Mouse (Mus musculus) spleen, postnatal 4 days (tissue): ENCODE measurements around the gene Rsbn1l.
"Not testable (repeated sequence)": the region's sequence is repeated elsewhere in the genome, so short reads cannot be mapped to it uniquely, and the experiment has no call there.

ENCODE experiments used
- DNase-seq, 2 experiments: peaks; one replicate each; pipeline ENCODE4 v3.0.0; 2022; ENCODE audit warnings: low spot score in 2 of 2

Gene Rsbn1l

DNA sequence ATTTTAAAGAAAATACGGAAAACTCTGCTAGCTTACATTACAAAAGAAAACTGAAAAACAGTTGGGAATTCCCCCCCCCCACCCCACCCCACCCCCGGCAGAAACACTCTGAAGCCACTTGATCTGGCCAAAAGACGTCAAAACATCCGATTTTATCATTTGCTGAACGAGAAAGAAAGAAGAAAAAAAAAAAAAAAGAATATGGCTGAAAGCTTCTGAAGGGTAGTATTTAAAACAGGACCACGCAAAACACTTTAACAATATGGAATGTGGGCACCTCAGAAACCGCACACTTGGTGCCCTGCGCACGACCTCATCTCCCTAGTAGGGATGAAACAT, 5.7 kb downstream of the Rsbn1l start:
- no peak for DNase-seq

DNA sequence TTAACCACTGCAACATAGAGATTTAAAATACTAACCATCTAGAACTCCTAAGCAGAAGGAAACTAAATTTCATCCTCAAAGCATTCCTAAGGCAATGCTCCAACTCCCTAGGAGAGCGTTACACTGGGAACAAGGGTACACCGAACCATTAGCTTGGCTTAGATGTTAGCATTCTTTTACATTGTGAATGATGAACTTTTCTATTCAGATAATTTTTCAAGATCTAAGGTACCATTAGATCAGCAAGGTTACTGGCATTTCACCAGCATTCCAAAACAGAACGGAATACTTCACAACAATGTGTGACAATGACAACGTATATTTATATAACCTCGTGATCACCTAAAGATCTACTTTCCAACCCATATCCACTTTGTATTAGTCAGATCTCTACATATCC, 6.1 kb downstream of the Rsbn1l start:
- no peak for DNase-seq

DNA sequence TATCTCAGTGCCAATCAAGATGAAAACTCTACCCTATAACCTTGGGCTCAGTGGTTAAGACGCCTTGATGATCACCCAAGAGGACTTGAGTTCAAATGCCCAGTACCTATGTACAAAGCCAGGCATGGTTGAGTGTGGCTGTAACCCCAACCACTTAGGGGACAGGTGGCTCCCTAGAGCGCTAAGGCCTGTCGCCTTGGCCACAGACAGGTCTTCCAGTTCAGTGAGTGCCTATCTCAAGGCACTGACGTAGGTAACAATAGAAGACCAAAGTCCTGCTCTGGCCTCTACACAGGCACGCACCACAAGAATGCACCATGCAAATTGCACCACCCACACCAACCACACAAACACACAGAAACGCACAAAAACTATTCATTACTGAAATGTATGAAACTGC, 9.3 kb downstream of the Rsbn1l start:
- DNase-seq: no peak

DNA sequence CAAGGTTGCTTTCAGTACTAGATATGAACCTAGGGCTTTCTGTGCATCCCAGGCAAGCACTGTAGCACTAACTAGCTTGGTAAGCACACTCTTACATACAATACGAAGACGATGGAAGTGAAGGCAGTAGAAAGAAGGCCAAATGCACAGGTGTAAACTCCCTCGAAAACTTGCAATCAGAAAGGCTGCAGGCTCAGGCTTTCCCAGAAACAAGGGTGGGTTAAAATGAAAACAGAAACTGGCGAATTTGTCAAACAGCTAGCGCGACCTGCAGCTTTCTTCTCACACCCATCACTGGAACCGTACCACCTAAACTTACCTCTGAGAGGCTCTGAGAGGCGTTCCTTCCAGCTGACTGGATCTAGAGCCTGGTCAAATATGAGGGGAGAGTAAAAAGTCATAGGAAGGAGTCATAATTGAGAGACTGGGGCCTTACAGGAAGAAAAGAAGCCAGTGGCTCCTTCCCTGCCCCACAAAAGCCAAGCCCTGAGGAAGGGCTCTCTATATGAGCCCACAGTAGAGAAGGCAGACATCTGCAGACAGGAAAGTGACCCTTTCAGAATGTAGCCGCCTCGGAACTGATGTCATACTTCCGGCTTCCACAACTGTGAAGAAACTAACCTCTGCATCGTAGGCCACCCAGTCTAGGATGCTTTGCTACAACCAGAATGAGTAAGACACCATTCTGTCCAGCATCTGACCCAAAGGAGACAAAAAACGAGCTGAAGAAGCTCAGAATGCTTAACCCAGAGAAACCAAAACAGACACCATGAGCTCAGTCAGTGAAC, 11.0 kb downstream of the Rsbn1l start:
- DNase-seq: peak in 1 of 2 experiments; percentile 34

DNA sequence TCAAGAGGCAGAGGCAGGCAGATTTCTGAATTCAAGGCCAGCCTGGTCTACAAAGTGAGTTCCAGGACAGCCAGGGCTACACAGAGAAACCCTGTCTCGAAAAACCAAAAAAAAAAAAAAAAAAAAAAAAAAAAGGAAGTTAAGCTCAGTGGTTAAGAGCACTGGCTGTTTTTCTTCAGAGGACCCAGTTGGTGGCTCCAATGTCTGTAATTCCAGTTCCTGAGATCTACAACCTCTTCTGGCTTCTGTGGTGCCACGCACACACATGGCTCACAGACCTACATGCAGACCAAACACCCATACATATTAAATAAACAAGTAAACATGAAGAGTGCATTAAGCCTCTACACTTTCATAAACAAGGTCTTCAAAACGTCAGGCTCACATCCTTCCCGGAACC, 12.4 kb downstream of the Rsbn1l start:
- DNase-seq: not testable (repeated sequence)

DNA sequence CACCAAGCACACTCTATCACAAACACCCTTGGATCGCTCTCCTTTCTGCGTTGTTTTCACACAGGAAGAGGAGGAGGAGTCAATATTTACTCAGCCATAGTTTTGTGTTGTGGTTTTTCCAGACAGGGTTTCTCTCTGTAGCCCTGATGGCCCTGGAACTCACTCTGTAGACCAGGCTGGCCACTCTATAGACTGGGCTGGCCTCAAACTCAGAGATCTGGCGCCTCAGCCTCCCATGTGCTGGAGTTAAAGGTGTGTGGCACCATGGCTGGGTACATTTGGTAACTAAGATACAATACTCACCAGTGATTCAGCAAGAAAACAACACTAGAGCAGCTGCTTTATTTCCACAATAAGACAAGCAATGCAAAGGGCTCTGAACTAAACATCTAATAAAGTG, 13.7 kb downstream of the Rsbn1l start:
- DNase-seq: no peak

DNA sequence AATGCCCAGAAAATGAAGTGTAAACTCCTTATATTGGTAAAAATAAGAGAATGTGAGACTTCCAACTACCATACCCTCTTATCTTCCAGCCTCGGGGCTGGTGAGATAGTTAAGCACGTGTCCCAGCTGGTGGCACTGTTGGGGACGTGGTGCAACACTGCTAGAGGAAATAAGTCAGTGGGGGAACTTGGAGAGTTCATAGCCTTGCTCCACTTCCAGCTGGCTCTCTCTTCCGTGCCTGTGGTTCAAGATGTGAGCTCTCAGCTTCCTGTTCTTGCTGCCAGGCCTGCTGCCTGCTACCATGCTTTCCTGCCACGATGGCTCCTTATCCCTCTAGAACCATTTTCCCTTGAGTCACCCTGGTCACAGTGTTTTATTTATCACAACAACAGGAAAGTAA, 15.0 kb downstream of the Rsbn1l start:
- peak in 1 of 2 experiments; percentile 54 for DNase-seq

DNA sequence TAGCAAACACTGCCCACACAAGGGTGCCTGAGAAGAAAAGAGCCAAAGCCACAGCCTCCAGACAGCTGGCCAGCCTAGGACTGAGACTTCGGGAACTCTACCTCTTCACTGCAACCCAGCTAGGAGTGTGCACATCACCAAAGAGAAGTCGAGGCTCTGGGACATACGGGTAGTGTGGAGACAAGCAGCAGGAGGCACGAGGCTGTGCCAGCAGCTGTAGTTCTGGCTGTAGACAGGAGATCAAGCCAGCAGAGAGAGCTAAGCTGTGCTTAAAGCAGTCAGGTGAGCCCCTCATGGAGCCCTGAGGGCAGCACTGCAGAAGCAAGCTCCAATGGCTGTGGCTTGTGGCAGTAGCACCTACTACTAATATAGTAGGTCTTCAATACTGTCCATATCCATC, 15.5 kb downstream of the Rsbn1l start:
- no peak for DNase-seq

DNA sequence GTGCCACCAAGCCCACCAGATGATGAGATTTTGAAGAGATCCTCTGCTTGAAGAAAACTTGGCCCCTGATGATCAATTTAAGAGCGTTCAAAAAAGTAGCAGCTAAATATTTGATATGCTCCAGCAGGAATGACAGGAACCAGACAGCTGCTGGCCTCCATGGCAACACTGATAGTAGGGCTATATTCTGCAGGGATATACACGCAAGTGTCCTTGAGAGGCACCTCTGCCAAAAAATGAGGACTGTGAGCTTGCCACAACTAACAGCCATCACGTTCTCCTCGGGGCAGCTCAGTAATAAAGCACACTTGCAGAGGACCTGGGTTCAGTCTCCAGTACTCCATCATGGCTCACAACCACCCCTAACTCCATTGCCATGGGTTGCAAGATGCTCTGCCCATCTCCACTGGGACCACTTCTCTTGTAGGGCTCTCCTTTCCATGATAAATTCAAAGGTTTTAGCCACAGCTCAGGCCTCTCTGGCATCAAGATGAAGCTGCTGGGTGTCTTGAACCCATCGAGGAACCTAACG, 16.1 kb downstream of the Rsbn1l start:
- no peak for DNase-seq

DNA sequence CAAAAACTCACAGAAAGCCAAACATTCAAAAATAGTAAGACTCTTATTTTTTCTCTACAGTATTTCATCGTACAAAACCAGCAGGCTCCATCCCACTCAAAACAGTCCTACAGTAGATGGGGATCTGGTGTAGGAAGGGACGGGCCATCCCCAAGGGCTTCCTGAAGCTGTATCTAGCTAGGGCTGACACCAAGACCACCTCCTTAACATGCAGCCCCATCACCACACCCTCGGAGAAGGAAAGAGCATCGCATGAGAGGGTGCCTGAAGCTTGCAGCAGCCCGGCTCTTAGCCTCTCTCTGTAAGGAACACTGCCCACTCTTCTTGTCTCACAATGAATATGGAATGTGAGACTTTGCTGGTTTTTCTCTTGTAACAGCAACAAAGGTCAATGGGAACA, 17.7 kb downstream of the Rsbn1l start:
- DNase-seq: no peak

DNA sequence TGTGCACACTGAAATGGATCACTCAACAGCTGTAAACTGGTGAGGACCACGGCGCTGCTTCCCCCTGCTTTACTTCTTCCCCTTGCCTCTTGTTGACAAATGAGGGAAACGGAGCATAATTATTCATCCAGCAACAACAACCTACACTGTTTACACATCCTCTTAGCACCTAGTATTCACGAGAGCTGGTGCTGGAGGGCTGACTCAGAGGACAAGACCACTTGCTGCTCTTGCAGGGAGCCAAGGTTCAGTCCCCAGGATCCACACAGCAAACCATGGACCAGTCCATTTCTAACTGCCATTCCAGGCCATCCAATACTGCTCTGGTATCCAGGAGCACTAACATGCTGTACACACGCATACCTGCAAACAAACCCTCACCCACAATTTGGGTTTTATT, 20.3 kb downstream of the Rsbn1l start:
- DNase-seq: peak in 1 of 2 experiments; percentile 52

DNA sequence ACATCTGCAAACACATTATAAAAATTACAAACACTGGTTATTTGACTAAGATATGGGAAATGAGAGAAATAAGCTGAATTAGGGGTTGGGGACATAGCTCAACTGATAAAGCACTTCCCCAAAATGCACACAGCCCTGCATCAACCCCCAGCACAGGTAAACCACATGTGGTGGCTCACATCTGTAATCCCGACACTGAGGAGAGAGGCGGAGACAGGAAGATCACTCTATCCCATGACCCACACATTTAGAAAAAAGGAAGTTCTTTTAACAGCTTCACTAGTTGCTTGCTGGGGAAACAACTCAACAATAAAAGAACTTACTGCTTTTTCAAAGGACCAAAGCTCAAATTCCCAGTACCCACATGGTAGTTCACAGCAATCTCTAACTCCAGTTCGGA, 23.6 kb downstream of the Rsbn1l start:
- DNase-seq: peak in 1 of 2 experiments; percentile 32

DNA sequence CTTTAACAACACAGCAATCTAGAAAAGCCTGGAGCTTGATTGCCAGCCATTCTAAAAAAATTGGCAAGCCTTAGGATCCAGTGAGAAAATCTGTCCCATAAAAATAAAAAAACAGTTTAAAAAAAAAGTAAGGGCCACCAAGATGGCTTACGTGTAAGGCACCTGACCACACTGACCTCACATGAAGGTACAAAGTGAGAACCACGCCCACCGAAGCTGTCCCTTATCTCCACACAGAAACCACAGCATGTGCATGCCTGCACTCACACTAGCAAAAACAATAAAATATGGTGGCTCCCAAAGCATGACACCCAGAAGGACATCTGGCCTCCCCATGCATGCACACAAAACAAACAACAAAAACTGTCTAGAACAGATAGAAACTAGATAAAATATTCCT, 24.9 kb downstream of the Rsbn1l start:
- peak in 1 of 2 experiments; percentile 41 for DNase-seq

DNA sequence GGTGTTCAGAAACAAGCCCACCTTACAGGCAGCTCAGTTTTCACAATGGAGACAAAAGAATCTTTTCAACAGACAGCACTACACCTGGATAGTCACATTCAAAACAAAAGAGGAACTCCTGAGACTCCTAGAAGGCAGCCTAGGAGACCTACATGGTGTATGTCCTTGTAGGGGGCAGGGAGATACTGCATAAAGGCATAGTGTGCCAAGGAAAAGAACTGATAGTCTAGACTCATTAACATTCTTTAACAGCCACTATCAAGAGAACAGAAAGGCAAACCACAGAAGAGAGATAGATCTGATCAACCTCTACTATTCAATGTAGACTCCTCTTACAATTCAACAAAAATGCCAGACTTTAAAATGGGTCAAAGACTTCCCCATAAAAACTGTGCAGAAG, 25.8 kb downstream of the Rsbn1l start:
- DNase-seq: peak in 1 of 2 experiments; percentile 17

DNA sequence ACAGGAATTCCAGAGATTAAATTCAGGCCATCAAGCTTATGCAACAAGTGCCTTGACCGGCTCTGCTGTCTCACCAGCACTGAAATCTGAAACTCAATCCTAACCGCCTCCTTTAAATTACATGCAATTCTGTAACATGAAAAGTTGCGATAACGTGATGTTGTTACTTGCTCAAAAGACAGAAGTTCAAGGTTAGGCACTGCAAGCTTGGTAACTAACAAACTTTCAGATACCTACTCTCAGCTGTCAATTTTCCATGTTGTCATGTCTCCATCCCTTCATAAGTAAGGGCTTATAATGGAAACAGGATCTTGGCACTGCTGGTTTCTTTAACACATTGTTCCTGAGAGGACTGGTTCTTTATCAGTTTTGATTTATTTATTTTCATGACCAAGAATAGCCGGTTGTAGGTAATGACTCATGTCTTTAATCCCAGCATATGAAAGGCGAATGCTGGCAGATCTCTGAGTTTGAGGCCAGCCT, 26.5 kb downstream of the Rsbn1l start:
- peak in 1 of 2 experiments; percentile 23 for DNase-seq

DNA sequence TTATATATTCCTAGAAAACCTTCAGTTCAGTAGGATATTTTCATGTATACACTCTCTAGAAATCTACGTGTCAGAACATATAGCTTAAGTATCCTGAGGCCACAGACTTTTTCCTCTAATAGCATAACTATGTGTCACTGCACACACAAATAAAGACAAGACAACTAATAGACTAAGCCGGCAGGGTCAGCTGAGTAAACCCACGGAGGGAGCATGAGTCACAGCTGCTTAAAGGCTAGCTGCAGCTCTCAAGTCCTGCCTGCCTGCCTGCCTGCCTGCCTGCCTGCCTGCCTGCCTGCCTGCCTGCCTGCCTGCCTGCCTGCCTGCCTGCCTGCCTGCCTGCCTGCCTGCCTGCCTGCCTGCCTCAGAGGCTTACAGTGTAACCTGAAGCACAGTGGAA, 30.7 kb downstream of the Rsbn1l start:
- DNase-seq: no peak

DNA sequence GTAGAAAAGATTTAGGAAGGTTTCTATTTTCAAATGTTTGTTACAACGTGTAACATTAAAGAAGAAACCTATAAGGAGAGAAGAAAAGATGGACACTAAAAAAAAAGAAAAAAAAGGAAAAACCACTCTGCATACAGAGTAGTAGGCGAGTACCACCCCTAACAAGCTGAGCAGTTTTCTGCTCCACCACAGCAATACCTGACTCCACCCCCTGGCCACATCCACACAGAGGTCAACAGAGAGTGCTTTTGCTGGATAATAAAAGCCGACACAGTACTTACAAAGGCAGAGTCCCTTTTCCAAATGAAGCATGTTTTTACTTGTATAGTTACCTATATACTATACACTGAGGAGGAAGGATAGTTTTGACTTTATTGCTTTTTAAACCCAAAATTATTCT, 31.6 kb downstream of the Rsbn1l start:
- peak in 1 of 2 experiments; percentile 27 for DNase-seq

DNA sequence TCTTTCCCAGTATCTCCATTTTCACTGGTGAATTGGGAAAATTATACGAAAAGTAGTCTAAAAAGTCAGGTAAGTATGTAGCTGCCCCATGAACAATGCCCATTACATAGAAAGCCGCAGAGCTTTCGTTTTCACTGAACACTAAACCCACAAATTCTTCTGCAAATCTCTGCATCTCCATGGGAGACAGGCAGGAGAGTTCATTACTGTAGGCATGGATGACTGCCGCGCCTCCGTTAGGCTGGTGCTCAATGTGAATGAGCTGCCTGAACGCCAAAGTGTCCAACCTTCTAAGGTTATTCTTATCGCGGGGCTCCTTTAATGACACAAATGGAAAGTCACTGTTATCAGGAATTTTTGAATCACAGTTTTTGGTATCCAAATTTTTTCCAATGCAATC, 36.6 kb downstream of the Rsbn1l start:
- no peak for DNase-seq

DNA sequence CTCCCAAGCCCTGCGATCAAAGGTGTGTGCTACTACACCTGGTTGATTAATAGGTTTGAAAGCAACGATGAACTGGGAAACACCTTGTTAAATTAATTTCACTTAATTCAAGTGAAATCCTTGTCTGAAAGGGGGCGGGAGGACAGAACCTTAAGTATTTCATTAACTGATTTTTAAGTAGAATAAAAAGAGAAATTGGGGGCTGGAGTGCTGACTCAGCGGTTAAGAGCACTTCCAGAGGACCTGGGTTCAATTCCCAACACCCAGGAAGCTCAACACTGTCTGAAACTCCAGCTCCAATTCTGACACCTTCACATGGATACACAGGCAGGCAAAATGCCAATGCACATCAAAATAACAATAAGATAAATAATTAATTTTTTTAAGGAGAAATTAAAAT, 37.2 kb downstream of the Rsbn1l start:
- no peak for DNase-seq

DNA sequence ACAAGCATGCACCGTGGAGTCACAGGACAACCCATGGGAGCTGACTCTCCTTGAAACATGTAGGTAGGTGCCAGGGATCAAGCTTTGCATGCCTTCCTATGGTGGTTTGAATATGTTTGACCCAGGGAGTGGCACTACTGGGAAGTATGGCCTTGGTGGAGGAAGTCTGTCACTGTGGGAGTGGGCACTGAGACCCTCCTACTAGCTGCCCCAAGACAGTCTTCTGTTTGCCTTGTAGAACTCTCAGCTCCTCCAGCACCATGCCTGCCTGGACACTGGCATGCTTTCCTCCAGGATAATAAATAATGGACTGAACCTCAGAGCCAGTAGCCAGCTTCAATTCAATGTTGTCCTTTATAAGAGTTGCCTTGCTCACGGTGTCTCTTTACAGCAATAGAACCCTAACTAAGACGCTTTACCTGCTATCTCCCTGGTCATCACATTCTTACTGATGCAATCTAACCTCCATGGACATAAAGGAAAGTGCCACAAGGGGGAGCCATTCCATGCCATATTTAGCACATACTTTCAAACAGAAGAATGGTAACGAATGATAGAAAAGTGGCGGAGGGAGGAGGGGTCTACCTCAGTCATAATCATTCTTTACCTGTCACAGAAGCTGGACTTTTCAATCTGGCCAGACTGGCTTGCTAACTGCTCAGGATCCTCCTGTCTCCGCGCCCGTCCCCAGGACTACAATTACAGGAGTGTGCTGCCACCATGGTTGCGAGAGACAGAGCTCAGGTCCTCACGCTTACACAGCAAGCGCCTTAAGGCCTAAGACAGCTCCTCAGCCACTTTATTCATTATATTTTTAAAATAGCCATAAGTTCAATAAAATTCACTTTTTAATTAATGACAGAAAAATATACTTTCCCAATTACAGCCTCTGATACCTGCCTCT, 42.6 kb downstream of the Rsbn1l start:
- peak; percentile 56 to 75 for DNase-seq

DNA sequence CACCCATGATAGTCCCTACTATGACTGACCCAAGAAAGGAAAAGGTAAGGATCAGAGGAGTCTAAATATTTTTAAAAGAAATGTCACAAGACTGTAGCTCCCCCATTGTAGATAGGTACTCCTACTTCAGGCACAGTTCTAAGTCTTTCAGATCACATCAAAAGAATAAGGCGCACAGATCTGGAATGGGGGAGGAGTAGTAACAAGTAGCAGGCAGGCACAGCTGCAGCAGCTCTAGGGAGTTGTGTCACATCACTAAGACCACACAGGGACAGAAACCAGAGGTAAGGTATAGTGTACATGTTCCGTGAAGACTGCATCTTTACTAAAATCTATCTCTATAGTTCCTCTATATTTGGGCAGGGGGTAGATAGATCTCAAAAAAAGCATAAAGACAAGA, 44.5 kb downstream of the Rsbn1l start:
- DNase-seq: no peak

DNA sequence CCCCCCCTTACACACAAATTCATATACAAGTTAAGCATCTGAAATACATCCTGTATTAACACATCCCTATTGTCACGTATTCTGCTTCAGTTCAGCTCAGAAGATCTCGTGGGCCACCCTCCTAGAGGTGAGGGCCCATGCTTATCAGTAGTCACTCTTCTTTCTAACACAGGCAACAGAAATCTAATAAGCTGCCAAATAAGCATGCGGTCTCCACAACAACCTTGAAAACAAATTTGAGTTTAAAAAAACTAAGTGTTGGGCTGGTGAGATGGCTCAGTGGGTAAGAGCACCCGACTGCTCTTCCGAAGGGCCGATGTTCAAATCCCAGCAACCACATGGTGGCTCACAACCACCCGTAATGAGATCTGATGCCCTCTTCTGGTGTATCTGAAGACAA, 50.0 kb downstream of the Rsbn1l start:
- no peak for DNase-seq

DNA sequence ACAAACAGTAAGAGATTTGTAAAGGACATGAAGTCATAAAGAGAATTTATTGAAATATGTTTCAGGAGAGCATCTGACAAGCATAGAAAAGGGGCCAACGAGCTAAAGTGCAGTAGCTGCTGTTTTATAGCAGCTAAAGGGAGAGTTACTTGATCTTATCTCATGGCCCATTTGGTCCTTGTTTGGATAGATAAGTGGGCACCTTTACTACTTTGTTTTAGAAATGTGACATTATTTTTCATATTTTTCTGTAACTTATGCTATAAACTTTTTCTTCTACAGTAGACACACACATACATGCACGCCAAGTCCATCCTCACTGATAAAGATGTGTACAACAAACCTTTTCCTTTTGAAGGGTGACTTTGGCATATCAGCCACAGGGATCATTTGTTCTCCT, 50.8 kb downstream of the Rsbn1l start:
- DNase-seq: no peak
